Mouse (Mus musculus): ENCODE data around the gene Calcoco1.

Gene Calcoco1

DNA sequence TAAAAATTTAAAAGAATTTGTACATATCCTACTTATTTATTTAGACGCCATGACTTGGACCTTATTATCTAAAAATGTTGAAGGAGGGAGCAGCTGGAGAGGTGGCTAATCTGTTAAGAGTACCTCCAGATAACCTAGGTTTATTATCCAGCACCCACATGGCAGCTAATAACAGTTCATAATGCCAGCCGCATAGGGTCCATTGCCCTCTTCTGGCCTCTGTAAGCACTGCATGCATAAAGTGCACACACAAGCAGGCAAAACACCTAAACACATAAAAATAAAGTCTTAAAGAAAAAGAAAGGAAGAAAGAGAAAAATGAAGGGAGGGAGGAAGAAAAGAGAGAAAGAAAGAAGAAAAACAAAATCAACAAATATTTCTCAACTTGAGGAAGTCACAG, 45.6 kb downstream of the Calcoco1 start:
- ChIA-PET POLR2A (interaction anchor here in 2 of 4 experiments (1.1 to 2.2 kb wide), 6 partner anchors 16 to 149 kb away, joined by 3 to 6 read pairs (median 3); no protein-coding TSS in a partner anchor), CTCF (interaction anchor here in 3 of 4 experiments (0.6 to 2.0 kb wide), 11 partner anchors 10 to 631 kb away, joined by 3 to 7 read pairs (median 3); partner anchors contain the start of gene Calcoco1 (in 1 of the 3))

DNA sequence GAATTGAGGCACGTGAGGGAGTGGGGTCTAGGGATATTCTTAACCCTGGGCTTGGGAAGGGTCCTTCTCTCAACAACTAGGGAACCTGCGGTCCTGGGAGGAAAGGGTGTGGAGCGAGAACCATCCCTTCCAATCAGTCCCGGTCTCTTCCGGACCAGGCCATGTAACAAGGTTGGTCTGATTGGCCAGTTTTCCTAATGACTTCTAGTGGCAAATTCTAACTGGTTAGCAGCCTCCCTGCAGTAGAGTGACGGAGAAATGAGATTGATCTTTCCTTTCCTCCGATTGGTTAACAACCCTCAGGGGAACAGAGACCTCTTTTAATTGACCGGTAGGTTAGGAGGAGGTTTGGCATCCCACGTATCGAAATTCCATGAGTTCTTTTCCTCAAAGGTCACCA, 48.4 kb downstream of the Calcoco1 start:
- ChIA-PET CTCF (interaction anchor here in 2 of 4 experiments (0.7 to 2.4 kb wide), 4 partner anchors 10 to 230 kb away, joined by 3 to 8 read pairs (median 4); no protein-coding TSS in a partner anchor), POLR2A (interaction anchor here in 2 of 4 experiments (0.5 to 6.7 kb wide), 20 partner anchors 10 to 427 kb away, joined by 3 to 88 read pairs (median 5); partner anchors contain the start of genes Atf7 (in 1 of the 2), Calcoco1 (in 1 of the 2), Gm28047 (in 1 of the 2) and Pcbp2 (in 1 of the 2))

DNA sequence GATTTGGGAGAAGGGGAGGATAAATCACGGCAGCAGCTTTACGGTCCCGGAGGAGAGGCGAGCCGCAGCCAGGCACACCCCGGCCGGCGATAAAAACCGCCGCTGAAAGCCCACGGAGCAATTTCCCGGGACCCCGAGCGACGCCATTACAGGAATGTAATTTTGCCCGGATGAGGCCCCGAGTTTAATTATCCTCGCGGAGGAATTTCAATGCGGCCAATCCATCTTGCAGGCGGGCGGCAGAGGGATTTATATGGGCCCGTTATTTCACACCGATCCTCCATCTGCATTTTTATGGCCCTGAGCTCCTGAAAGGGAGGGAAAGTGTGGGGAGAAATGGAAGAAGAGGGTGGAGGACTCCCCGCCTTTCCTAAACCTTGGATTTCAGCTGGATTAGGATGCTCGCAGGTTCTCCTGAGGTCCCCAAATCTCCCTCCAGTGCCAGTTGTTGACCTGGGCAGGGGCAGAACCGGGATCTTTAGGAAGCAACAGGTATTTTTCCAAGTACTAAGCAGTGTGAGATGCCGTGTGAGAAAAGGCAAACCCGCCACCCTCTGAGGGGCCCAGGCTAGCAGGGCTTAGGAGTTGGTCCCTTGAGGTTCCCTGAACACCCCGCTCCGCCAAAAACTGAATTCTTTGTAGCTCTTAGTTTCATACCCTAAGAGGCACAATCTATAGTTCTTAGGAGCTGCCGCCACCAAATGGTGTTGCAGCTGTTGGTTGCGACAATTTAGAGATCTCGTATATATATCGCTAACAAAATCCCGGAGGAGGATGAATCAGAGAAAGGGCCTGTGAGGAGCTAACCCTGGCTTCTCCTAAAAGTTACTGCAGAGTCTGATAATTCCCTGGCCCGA, 49.5 kb downstream of the Calcoco1 start, which contains the start of gene Atp5g2:
Gene Atp5g2, minus strand, starts transcription at position 138 of the 857 bp plus-strand sequence.
- POLR2A ChIA-PET = interaction anchor here (0.6 to 6.7 kb wide), 53 partner anchors 11 to 1437 kb away, joined by 3 to 88 read pairs (median 5); partner anchors contain the start of genes Atf7 (in 2 of the 4), Calcoco1 (in 2 of the 4), Cbx5 (in 2 of the 4) and Pcbp2 (in 2 of the 4)
- CTCF ChIA-PET = interaction anchor here (0.5 to 2.4 kb wide), 16 partner anchors 11 to 647 kb away, joined by 3 to 9 read pairs (median 4); no protein-coding TSS in a partner anchor

- CTCF ChIA-PET = interaction anchor here in 3 of 4 experiments (0.6 to 2.4 kb wide), 10 partner anchors 12 to 648 kb away, joined by 3 to 9 read pairs (median 4); no protein-coding TSS in a partner anchor
- POLR2A ChIA-PET = interaction anchor here (0.6 to 6.7 kb wide), 60 partner anchors 10 to 643 kb away, joined by 3 to 88 read pairs (median 5); partner anchors contain the start of genes Sp1 (in 3 of the 4), Atf7 (in 2 of the 4), Calcoco1 (in 2 of the 4) and Cbx5 (in 2 of the 4)
Measured at GRCm38 (mm10) chr15:102671721-102672214, 50.2 kb downstream of the Calcoco1 start.

DNA sequence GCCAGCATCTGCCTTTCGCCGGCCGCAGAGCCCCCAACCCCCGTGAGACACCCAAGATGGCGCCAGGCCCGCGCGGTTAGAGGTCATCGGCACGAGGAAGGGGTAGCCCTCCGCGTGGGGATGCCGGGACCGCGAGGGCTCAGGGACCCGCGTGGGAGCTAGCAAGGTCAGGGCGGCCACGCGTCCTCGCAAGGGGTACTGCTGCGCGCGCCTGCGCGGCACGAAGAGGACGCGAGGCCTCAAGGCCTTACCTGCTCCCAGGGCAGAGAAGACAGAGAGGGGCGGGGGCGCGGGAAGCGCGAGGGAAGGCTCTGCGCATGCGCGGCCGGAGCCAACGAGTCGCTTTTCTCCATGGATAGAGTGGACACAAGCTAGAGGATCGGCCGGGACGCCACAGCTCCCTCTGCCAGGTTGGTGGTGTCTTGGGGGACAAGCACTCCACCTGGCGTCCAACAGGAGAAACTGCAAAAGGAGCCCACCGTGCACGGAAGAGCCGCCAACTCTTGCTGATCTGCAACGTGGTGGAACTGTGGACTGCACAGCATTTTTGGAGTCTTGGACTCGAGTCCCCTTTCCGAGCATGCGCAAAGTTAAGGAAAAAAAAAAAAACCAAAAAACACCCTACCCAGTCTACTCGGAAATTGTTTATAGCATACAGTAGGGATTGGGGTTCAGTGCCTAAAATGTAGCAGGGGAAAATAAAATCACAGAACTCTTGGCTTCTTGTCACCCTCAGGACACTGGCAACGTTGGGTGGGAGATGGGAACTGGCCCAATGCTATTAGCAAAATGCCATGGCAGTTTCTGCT, 51.0 kb downstream of the Calcoco1 start:
- ChIA-PET POLR2A (interaction anchor here (0.5 to 6.7 kb wide), 146 partner anchors 9 to 1627 kb away, joined by 3 to 88 read pairs (median 4); partner anchors contain the start of genes Atf7 (in 3 of the 4), Calcoco1 (in 3 of the 4), Pcbp2 (in 3 of the 4) and Sp1 (in 3 of the 4)), CTCF (interaction anchor here (0.5 to 2.0 kb wide), 56 partner anchors 8 to 1233 kb away, joined by 3 to 9 read pairs (median 4); partner anchors contain the start of genes Tarbp2 (in 2 of the 4), Aaas (in 1 of the 4), Atf7 (in 1 of the 4) and Copz1 (in 1 of the 4))

DNA sequence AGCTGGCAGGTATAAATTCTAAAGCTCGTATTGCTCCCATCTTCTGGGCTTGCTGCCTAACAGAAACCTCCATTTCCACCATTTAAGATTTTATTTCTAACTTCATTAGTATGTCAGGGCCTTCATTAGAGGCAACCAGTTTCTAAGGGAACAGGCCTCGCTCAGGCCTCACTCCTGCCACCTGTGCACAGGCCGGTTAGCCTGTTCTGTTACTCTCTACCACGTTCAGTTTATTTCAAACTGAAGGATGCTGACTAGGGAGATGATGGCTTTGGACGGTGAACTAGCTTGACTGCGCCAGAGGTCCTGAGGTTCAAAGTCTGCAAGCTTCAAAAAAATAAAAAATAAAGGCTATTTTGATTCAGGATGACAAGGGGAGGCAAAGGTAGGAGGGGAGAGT, 51.7 kb downstream of the Calcoco1 start:
- ChIA-PET POLR2A (interaction anchor here (0.5 to 6.7 kb wide), 100 partner anchors 8 to 803 kb away, joined by 3 to 88 read pairs (median 4); partner anchors contain the start of genes Atf7 (in 3 of the 4), Calcoco1 (in 3 of the 4), Pcbp2 (in 3 of the 4) and Sp1 (in 3 of the 4)), CTCF (interaction anchor here (0.5 to 1.5 kb wide), 45 partner anchors 8 to 686 kb away, joined by 3 to 9 read pairs (median 4); partner anchors contain the start of genes Tarbp2 (in 2 of the 4), Aaas (in 1 of the 4), Atf7 (in 1 of the 4) and Copz1 (in 1 of the 4))

DNA sequence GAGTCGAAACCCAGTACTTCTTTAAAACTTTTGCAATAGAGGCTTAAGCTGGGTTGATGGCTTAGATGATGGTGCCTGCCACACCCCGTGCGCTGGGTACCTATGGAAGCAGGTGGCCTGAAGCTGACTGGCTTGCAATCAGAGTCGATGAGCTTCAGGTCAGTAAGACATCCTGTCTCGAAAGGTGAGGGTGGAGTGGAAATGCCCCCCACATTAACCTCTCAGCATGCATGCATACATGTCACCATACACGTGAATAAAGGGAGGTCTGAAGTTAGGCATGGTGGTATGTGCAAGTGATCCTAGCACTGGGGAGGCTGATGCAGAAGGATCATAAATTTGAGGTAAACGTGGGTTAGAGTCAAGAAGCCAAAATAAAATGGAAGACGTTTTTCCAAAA, 52.4 kb downstream of the Calcoco1 start:
- ChIA-PET POLR2A (interaction anchor here (0.6 to 6.7 kb wide), 39 partner anchors 9 to 639 kb away, joined by 3 to 88 read pairs (median 7); partner anchors contain the start of genes Atf7 (in 2 of the 4), Calcoco1 (in 2 of the 4), Gm28047 (in 2 of the 4) and Pcbp2 (in 2 of the 4)), CTCF (interaction anchor here in 1 of 4 experiments (0.6 kb wide), 1 partner anchor 153 kb away, joined by 3 read pairs; no protein-coding TSS in a partner anchor)

GRCm38 (mm10) chr15:102665494-102665893, 56.5 kb downstream of the Calcoco1 start:
- ChIA-PET CTCF (interaction anchor here (0.5 to 1.6 kb wide), 13 partner anchors 8 to 607 kb away, joined by 3 to 4 read pairs (median 3); partner anchors contain the start of genes Aaas (in 1 of the 4), Calcoco1 (in 1 of the 4), Copz1 (in 1 of the 4) and Tarbp2 (in 1 of the 4)), POLR2A (interaction anchor here in 3 of 4 experiments (0.6 to 1.7 kb wide), 7 partner anchors 8 to 527 kb away, joined by 3 to 8 read pairs (median 4); partner anchors contain the start of gene Atf7 (in 1 of the 3))

DNA sequence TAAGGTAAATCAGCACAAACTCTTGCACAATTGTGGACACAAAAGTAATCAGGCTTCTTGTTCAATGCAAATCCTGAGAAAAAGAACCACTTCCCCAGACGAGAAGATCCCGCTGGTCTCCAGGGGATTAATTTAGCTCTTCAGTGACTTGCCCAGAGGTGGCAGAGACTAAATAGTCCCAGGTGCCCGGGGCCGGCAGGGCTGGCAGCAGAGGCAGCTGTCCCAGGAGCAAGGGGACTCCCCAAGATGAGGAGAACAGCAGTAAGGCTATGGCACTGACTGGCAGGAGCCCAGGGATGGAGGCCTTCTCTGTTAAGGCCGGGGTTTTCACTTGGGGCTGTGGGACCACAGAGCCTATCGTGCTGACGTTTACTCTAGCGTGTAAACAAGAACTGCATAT, 58.2 kb downstream of the Calcoco1 start:
- CTCF ChIA-PET = interaction anchor here in 2 of 4 experiments (0.6 to 0.8 kb wide), 2 partner anchors 139 to 1523 kb away, joined by 3 to 9 read pairs; partner anchors contain the start of gene Npff (in 1 of the 2)
- POLR2A ChIA-PET = interaction anchor here in 1 of 4 experiments (0.6 to 5.7 kb wide), 7 partner anchors 7 to 379 kb away, joined by 3 to 66 read pairs (median 3); partner anchors contain the start of genes Atf7, Atp5g2 and Calcoco1

GRCm38 (mm10) chr15:102662601-102663000, 59.4 kb downstream of the Calcoco1 start:
- CTCF ChIA-PET = interaction anchor here in 1 of 4 experiments (0.7 kb wide), 1 partner anchor 8 kb away, joined by 3 read pairs; no protein-coding TSS in a partner anchor

DNA sequence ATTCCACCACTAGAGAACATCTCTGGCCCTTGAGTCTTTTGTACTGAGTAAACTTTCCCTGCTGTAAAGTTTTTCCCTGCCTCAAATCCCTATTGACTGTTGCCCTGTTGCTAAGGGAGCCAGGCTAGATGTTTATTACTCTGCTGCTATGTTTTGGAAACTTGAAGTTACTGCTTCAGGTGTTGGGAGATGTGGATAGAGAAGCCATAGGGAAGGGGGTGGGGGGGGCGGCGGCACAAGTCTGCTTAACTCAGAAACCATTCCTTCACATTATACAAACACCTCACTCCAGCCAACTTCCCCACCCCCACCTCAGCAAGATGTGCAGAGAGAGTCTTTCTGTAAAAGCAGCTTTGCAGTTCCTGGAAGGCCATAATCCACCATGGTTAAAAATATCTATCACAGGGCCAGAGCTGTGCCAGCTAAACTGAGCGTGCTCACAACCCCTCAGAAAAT, 64.0 kb downstream of the Calcoco1 start:
- POLR2A ChIA-PET = interaction anchor here (0.6 to 5.7 kb wide), 15 partner anchors 7 to 1863 kb away, joined by 3 to 66 read pairs (median 4); partner anchors contain the start of gene Atp5g2 (in 1 of the 4)

More at GRCm38 (mm10) chr15:102662601-102663000, 59.4 kb downstream of the Calcoco1 start:
- POLR2A ChIA-PET = interaction anchor here in 3 of 4 experiments (0.6 to 5.7 kb wide), 8 partner anchors 8 to 146 kb away, joined by 3 to 66 read pairs (median 4); partner anchors contain the start of genes Atp5g2 (in 2 of the 3), Map3k12 (in 1 of the 3) and Tarbp2 (in 1 of the 3)

More for the DNA sequence above, 64.0 kb downstream of the Calcoco1 start:
- CTCF ChIA-PET = interaction anchor here in 3 of 4 experiments (0.6 to 0.7 kb wide), 6 partner anchors 8 to 1388 kb away, joined by 3 to 8 read pairs (median 4); partner anchors contain the start of gene Atf7 (in 1 of the 3)

Measured in embryonic stem cell, embryonic (primary cell).